Mouse (Mus musculus) heart, adult 11 months (tissue): ENCODE data around the gene Slc26a3.

ENCODE experiments used
- DNase-seq: peaks from one replicate; pipeline ENCODE4 v3.0.0; 2022

The Slc26a3 gene

GRCm38 (mm10) chr12:31520119-31520518 lies 129.4 kb downstream of the Slc26a3 start:
- DNase-seq, result peak; percentile 41

DNA sequence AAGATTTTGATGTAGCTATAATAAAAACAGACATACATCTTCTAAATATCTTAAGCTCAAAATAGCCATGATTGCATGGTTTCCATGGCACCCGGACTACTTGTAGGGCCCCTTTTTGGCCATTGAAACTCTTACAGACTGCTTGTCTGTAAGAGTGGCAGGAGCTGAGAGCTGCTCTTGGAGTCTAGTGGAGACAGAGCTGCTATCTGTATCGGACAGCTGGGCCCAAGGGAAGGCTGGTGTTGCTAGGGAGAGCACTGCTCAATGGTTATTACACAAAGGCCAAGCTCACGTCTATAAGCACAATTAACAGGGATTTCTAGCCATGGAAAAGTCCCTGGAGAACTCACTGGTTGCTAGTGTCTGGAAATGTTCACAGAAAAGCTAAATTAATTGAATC lies 130.7 kb downstream of the Slc26a3 start:
- peak; percentile 61 for DNase-seq
